Mouse (Mus musculus) neural tube, embryonic 11.5 days (tissue): ENCODE measurements around the gene Zfp663. TPM values are rescaled to one million over a fixed set of nuclear protein-coding genes. Genes with fewer than 3 reads are reported as not detected.

Source experiments
- ATAC-seq: fragments of 200-750 bp; cut with Nextera tagmentation; 2 replicates; pipeline ENCODE4 v1.8.0; 2017; ENCODE audit warnings: moderate number of reproducible peaks, mild to moderate bottlenecking, moderate TSS enrichment, moderate library complexity; ENCODE audit not compliant: insufficient read depth, low FRiP score, low TSS enrichment
- DNase-seq: peaks from one replicate; pipeline ENCODE4 v3.0.0-alpha.2; 2015; ENCODE audit warnings: low spot score
- H3K27ac ChIP-seq: fragments of 300-500 bp; sonication (generic); 2 replicates; pipeline ENCODE4 v1.5.1; 2014; ENCODE audit warnings: low read depth, mild to moderate bottlenecking, low read length
- H3K27me3 ChIP-seq: fragments of 300-500 bp; sonication (generic); 2 replicates; pipeline ENCODE4 v1.6.1; 2014; ENCODE audit warnings: mild to moderate bottlenecking, low read length, mixed read lengths; ENCODE audit not compliant: control insufficient read depth, insufficient read depth
- H3K36me3 ChIP-seq: fragments of 300-500 bp; sonication (generic); 2 replicates; pipeline ENCODE4 v1.6.1; 2014; ENCODE audit warnings: mild to moderate bottlenecking, low read length, moderate library complexity, mixed read lengths; ENCODE audit not compliant: control insufficient read depth, insufficient read depth
- H3K4me1 ChIP-seq: fragments of 300-500 bp; sonication (generic); 2 replicates; pipeline ENCODE4 v1.6.1; 2014; ENCODE audit warnings: low read length, mixed read lengths; ENCODE audit not compliant: control insufficient read depth, insufficient read depth
- H3K4me2 ChIP-seq: fragments of 300-500 bp; sonication (generic); 2 replicates; pipeline ENCODE4 v1.6.1; 2014; ENCODE audit warnings: low read depth, mild to moderate bottlenecking, moderate library complexity
- H3K4me3 ChIP-seq: fragments of 300-500 bp; sonication (generic); 2 replicates; pipeline ENCODE4 v1.5.1; 2014; ENCODE audit warnings: low read depth, low read length
- H3K9ac ChIP-seq: fragments of 300-500 bp; sonication (generic); 2 replicates; pipeline ENCODE4 v1.6.1; 2014; ENCODE audit warnings: mild to moderate bottlenecking, low read length
- H3K9me3 ChIP-seq: fragments of 300-500 bp; sonication (generic); 2 replicates; pipeline ENCODE4 v1.6.1; 2016; ENCODE audit warnings: low read length; ENCODE audit not compliant: control insufficient read depth
- WGBS: fragments of 180-500 bp; shearing (Covaris S2); extraction: QIAGEN DNeasy Blood & Tissue Kit; methylation state at CpG from one replicate; pipeline ENCODE4 v1.1.7; 2014; 5-methylcytosine and 5-hydroxymethylcytosine counted together
- polyA plus RNA-seq: library from polyadenylated mRNA; unstranded; fragments of >200 nt; fragmentation: Nextera tagmentation; extraction: Ambion mirVana; gene quantifications from 2 replicates; pipeline ENCODE4 v1.2.1, GENCODE M21; 2014

Zfp663 gene
- polyA plus RNA-seq, 1 experiment from 2014 or later, result 6.1 TPM

DNA sequence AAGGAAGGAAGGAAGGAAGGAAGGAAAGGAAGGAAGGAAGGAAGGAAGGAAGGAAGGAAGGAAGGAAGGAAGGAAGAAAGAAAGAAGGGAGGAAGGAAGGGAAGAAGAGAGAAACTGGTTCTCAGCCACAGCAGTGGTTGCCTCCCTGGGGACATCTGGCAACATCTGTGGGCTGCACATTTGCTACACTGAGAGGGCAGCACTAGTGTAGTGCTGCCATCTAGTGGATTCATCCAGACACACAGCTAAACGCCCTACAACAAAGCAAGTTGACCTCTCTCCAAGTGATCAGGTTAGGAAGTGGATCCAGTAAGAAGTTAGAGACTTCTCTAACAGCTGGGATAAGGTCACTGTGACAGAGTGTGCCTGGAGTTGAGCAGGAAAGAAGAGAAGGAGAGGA lies 7.7 kb downstream of the Zfp663 start:
- Histone ChIP-seq H3K4me2 (no peak overlapping the region), H3K27me3 (no peaks in the 10 kb centered on the region), H3K9ac (no peak overlapping the region), H3K9me3 (no peaks in the 10 kb centered on the region), H3K4me3 (no peak overlapping the region), H3K27ac (no peak overlapping the region), H3K4me1 (no peaks in the 10 kb centered on the region), H3K36me3 (no peaks in the 10 kb centered on the region)
- ATAC-seq, result no peak
- DNase-seq, result peak; percentile 75
- 0% methylated on average over 1 of the region's 1 CpGs for WGBS

DNA sequence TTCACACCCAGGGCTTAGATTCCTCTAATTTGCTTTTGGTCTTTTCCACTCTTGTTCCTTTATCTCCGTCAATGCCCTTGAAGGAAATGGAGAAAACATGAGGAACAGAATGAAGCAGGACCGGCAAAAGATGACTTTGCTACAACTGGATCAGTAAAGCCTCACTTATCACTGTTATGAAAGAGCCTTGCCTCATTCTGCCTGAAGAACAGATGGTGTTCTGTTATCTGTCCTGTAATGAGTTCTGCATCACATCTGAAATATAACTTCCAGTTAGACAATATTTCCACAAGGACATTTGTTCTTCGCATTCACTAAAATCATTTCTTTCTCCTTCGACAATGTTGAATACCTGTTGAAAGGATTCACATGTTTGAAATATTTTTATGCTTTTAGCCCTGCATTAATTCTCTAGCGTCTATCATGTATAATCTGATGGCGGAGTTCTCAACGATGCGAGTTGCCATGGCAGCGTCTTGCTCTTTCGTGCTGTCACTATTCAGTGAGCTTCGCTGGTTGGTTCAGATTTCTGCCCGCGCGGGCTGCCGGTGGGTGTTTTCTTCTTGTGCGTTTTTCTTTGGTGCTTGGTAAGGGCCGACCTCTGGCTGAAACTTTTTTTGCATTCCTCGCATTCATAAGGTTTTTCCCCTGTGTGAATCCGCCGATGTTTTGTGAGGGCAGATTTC lies 16.6 kb downstream of the Zfp663 start:
- Histone ChIP-seq H3K4me2 (no peak overlapping the region), H3K9me3 (peaks cover 3% of the 10 kb centered on the region; the same call in 1 of the 2 replicates), H3K36me3 (no peaks in the 10 kb centered on the region; the same call in 1 of the 2 replicates), H3K27me3 (no peaks in the 10 kb centered on the region), H3K27ac (no peak overlapping the region), H3K4me1 (no peaks in the 10 kb centered on the region), H3K4me3 (no peak overlapping the region), H3K9ac (no peak overlapping the region)
- DNase-seq (no peak), ATAC-seq (no peak)
- WGBS, result 88% methylated on average over 20 of the region's 20 CpGs

DNA sequence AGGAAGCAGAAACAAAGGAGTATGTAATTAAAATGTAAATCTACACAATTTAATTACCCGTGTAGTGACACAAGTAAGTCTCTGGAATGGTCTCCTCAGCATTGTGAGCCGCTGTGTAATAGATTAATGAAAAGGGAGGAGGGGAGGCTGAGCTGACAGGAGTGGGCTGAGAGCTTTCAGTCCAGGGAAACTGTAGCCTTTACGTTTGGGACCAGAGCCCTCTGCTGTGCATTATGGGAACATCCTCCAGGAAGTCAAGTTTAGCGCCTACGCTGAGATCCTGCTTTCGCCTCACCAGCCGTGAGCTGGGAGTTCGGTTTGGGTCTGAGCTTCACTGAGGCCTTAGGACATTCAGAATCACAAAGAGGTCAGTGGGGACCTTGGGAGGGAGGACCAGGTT lies 19.1 kb downstream of the Zfp663 start:
- Histone ChIP-seq H3K4me1 (no peaks in the 10 kb centered on the region), H3K4me3 (no peak overlapping the region), H3K27ac (no peak overlapping the region), H3K4me2 (no peak overlapping the region), H3K9me3 (peaks cover 3% of the 10 kb centered on the region; the same call in 1 of the 2 replicates), H3K27me3 (no peaks in the 10 kb centered on the region), H3K9ac (no peak overlapping the region), H3K36me3 (no peaks in the 10 kb centered on the region; the same call in 1 of the 2 replicates)
- no peak; the same call in 1 of the 2 replicates for ATAC-seq
- WGBS, result 36% methylated on average over 8 of the region's 8 CpGs
- DNase-seq, result peak; percentile 32

GRCm38 (mm10) chr2:165346180-165346579 lies 22.3 kb downstream of the Zfp663 start:
- Histone ChIP-seq H3K36me3 (no peaks in the 10 kb centered on the region), H3K4me3 (no peak overlapping the region), H3K4me2 (no peak overlapping the region), H3K27me3 (no peaks in the 10 kb centered on the region), H3K9me3 (no peaks in the 10 kb centered on the region), H3K4me1 (no peaks in the 10 kb centered on the region), H3K27ac (no peak overlapping the region), H3K9ac (no peak overlapping the region)
- ATAC-seq, result no peak
- WGBS, result 90% methylated on average over 5 of the region's 5 CpGs
- no peak for DNase-seq

GRCm38 (mm10) chr2:165337191-165337590 lies 31.3 kb downstream of the Zfp663 start:
- Histone ChIP-seq H3K4me2 (no peak overlapping the region), H3K4me1 (no peaks in the 10 kb centered on the region), H3K27me3 (no peaks in the 10 kb centered on the region), H3K9me3 (no peaks in the 10 kb centered on the region), H3K36me3 (no peaks in the 10 kb centered on the region), H3K9ac (no peak overlapping the region), H3K4me3 (no peak overlapping the region), H3K27ac (no peak overlapping the region)
- WGBS, result 29% methylated on average over 3 of the region's 3 CpGs
- ATAC-seq (no peak), DNase-seq (no peak)

DNA sequence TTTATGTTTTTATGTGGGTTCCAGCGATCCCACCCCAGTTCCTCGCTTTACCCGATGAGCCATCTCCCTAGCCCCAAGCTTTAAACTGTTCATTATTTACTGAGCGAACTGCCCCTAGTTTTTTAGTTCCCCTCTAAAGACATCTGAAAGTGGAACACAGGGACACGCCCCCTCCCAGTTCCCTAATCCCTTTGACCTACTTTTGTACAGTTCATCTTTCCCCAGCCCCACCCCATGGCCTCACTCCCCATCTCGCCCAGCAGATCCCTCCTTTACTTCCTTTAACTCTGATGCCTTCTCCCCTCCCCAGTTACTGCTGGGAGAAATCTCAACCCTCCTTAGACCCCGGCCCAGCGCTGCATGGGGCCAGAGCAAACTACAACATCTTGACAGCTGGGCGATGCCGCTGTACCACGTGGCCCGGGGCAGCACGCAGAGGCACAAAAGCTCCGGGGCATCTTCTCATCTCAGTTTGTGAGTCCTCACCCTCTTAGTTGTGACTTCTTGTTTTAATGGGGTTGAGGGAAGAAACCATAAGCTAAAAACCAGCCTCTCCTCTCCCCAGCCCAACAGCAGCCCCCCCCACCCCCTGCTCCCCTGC lies 35.8 kb downstream of the Zfp663 start:
- Histone ChIP-seq H3K4me2 (no peak overlapping the region), H3K27me3 (no peaks in the 10 kb centered on the region), H3K27ac (no peak overlapping the region), H3K9ac (no peak overlapping the region), H3K36me3 (no peaks in the 10 kb centered on the region), H3K4me3 (no peak overlapping the region), H3K9me3 (no peaks in the 10 kb centered on the region), H3K4me1 (no peaks in the 10 kb centered on the region)
- no peak for ATAC-seq
- no peak for DNase-seq
- WGBS, result 47% methylated on average over 14 of the region's 14 CpGs

GRCm38 (mm10) chr2:165329703-165330102 lies 38.8 kb downstream of the Zfp663 start:
- Histone ChIP-seq H3K4me2 (no peak overlapping the region), H3K9ac (no peak overlapping the region), H3K4me3 (no peak overlapping the region), H3K36me3 (no peaks in the 10 kb centered on the region), H3K9me3 (no peaks in the 10 kb centered on the region), H3K27ac (no peak overlapping the region), H3K4me1 (peaks cover 14% of the 10 kb centered on the region), H3K27me3 (no peaks in the 10 kb centered on the region)
- ATAC-seq (no peak), DNase-seq (no peak)
- WGBS, result 49% methylated on average over 3 of the region's 3 CpGs

DNA sequence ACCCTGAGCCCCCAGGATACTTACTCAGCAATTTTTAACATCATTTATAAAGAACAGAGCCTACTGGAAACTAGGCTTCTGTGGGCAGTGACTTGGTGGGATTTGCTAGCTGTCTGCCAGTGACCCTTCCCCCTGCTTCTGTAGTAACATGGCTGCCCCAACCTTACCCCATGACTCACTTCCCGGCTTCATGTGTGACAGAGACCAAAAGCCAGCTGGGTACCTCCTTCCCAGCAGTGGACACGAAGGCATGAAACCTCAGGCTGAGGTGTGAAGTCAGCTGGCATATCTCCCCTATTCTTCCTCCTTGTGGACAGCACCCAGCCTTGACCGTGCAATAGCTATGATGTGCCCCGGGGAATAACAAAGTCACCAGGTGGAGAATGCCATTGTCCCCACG lies 39.8 kb downstream of the Zfp663 start:
- no peak for ATAC-seq
- DNase-seq, result no peak
- Histone ChIP-seq H3K27me3 (no peaks in the 10 kb centered on the region), H3K4me2 (no peak overlapping the region), H3K4me1 (peaks cover 24% of the 10 kb centered on the region), H3K9me3 (no peaks in the 10 kb centered on the region), H3K9ac (no peak overlapping the region), H3K27ac (no peak overlapping the region), H3K36me3 (no peaks in the 10 kb centered on the region), H3K4me3 (no peak overlapping the region)
- 71% methylated on average over 5 of the region's 5 CpGs for WGBS

- H3K9me3 ChIP-seq, result no peaks in the 10 kb centered on the region
- H3K36me3 ChIP-seq, result no peaks in the 10 kb centered on the region
- H3K9ac ChIP-seq, result peak overlapping the region; percentile 65
- 0 out of 2 replicates have a peak overlapping the region, but pooled peaks have one; percentile 89 for H3K4me3 ChIP-seq
- WGBS, result 45% methylated on average over 7 of the region's 7 CpGs
- no peaks in the 10 kb centered on the region for H3K27me3 ChIP-seq
- H3K4me2 ChIP-seq, result peak overlapping the region; percentile 91
- ATAC-seq (no peak), DNase-seq (no peak)
- H3K27ac ChIP-seq, result no peak overlapping the region
- H3K4me1 ChIP-seq, result peaks cover 30% of the 10 kb centered on the region
These were observed 41.1 kb downstream of the Zfp663 start for GRCm38 (mm10) chr2:165327386-165327785.
